Mouse (Mus musculus): ENCODE data around the gene Gm20388. TPM values are rescaled to one million over a fixed set of nuclear protein-coding genes. Genes with fewer than 3 reads are reported as not detected.

The Gm20388 gene
- total RNA-seq, 2 experiments from 2014 or later = 2.2 to 7.6 TPM

DNA sequence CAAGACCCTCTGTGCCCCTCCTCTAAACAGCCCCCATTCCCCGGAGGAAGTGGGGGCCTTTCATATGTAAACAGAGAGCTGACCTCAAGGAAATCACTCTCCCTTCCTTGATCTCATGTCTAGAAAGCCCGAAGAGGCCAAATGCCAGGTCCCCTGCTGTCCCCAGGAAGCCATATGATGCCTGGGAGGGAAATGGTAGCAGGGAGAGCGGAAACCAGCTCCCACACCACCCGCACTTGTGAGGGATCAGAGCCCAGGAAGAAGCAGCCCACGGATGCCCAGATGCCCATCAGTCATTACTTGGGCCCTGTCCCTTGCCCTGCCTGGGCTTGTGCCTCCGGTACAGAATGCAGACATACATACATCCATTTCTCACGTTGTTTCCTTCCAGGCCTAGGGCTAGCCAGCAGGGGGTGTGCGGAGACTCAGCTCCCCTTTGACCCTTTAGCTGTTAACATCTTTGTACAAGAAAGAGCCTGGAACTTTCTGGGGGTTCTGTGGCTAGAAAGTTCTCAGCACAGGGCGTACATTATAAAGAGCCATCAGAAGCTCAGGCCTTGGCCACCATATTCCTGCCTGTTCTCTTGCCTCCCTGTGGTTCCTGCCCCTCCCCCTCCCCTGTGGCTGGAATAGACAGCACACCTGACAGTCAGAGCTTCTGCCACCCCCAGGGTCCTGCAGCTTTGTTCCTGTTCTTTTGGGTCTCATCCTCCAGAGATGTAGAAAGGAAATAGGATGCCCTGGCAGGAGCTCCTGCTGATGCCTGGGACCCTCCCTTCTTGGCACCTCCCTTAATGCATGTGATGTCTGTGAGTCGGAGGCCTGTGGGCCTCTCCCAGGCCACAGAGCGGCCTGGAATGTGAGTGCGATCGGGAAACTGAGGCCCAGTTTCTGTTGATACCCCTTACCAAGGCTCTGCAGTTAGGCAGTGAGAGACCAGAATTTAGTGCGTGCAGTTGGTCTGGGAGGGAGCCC, 497.9 kb downstream of the Gm20388 start:
- TF ChIP-seq CTCF (conservative IDR thresholded peaks at IDR 0.05) = peak; percentile 34
- no peak for DNase-seq (ENCODE audit: low spot score in 2 of 2)
- Histone ChIP-seq H3K27ac (peak overlapping the region; percentile 72), H3K4me3 (no peak overlapping the region)

DNA sequence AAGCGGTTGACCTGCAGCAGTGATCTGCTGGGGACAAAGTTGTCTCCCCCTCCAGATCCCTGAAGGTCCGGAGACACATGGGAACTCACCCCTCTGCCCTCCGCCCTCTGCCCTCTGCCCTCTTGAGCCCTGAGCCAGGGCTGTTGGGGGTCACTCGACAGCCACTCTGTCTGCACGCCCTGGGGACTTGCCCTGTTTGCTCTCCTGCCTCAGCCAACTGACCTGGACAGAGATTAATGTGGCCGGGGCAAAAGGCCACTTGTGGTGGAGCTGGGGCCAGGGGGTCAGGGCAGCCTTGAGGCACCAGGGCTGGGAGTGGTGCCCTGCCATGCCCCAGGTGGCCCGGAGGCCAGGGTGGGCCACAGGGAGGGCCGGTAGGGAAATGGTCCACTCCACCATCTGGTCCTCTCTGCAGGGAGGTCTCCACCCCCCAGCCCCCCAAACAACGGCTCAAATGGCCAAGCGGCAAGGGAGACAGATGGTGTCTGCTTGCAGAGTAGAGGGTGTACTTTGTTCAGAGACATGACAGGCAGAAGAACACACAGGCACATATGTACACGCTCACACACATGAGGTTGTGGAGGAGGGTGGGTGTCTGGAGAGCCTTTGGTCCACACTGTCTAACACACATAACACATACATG, 498.9 kb downstream of the Gm20388 start:
- Histone ChIP-seq H3K4me3 (no peak overlapping the region), H3K27ac (peak overlapping the region; percentile 72)
- TF ChIP-seq CTCF (conservative IDR thresholded peaks at IDR 0.05) = no peak
- DNase-seq (ENCODE audit: low spot score in 2 of 2) = no peak

- Histone ChIP-seq H3K27ac (peak overlapping the region; percentile 72), H3K4me3 (no peak overlapping the region)
- TF ChIP-seq CTCF (conservative IDR thresholded peaks at IDR 0.05) = no peak
- DNase-seq (ENCODE audit: low spot score in 2 of 2) = no peak
Measured at GRCm38 (mm10) chr8:120411059-120411458, 500.4 kb downstream of the Gm20388 start.

DNA sequence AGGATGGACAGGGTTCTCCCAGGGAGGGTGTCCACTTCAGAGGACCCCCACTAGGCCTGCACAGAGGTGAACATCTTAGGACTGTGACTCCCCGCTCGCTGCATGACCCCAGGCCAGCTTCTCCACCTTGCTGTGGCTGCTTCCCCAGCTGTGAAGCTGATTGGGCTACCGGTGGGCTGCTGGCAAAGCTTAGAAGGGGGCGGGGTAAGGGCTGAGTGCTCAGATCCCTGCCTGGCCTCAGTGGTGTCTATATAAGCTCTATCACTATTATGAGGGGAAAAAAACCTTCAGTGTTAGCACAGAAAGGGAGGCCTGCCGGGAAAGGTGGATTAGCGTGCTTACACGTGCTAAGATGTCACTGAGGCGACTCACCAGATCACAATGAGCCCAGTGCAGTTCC, 501.2 kb downstream of the Gm20388 start:
- Histone ChIP-seq H3K27ac (peak overlapping the region; percentile 43; the same call in 1 of the 2 replicates), H3K4me3 (no peak overlapping the region)
- TF ChIP-seq CTCF (conservative IDR thresholded peaks at IDR 0.05) = no peak
- DNase-seq (ENCODE audit: low spot score in 2 of 2) = no peak

DNA sequence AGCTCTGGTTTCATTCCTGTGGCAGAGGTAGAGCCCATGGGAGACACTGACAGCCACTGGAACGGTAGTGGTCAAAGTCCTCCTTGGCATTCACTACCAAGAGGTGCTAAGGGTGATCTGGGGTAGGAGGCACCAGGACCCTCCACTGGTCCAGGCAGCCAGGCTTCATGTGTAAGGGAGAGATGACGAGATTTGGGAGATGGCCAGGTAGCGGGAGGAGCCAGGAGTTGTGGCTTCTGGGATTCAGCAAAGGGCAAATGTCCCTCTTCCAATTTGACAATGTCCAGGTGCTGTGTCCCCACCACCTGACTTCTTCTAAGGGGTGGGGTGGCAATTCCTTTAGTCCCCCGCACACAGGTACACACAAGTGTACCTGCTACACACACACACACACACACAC, 501.7 kb downstream of the Gm20388 start:
- H3K4me3 ChIP-seq = no peak overlapping the region
- DNase-seq (ENCODE audit: low spot score in 2 of 2) = no peak
- peak overlapping the region; percentile 43; the same call in 1 of the 2 replicates for H3K27ac ChIP-seq
- TF ChIP-seq CTCF (conservative IDR thresholded peaks at IDR 0.05) = no peak

GRCm38 (mm10) chr8:120412911-120413625, 502.4 kb downstream of the Gm20388 start:
- peak; percentile 55 to 58 for DNase-seq (ENCODE audit: low spot score in 2 of 2)
- H3K27ac ChIP-seq = peak overlapping the region; percentile 81

GRCm38 (mm10) chr8:120413626-120413988, 503.0 kb downstream of the Gm20388 start:
- DNase-seq (ENCODE audit: low spot score in 2 of 2) = no peak
- Histone ChIP-seq H3K27ac (peak overlapping the region; percentile 81), H3K4me3 (no peak overlapping the region)
- no peak for TF ChIP-seq CTCF (conservative IDR thresholded peaks at IDR 0.05)

More at GRCm38 (mm10) chr8:120412911-120413625, 502.4 kb downstream of the Gm20388 start:
- no peak overlapping the region for H3K4me3 ChIP-seq
- no peak for TF ChIP-seq CTCF (conservative IDR thresholded peaks at IDR 0.05)

DNA sequence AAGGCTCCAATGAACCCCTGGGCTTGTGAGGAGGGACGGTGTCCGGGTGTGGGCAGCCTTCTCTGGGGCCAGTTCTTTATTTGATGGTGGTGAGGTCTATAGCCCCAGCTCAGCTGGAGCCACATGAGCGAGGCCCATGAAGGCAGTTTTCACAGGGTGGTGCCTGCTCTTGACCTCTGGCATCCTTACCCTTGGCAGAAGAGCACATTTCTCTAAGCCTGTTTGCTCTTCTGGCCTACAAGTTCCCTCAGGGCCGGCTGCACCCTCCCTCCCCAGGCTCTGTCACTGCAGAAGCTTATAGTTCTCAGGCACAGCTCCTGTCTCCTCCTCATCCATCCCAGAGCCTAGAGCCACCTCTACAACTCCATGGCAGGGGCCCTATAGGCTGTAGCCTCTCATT, 503.6 kb downstream of the Gm20388 start:
- no peak overlapping the region for H3K4me3 ChIP-seq
- H3K27ac ChIP-seq = peak overlapping the region; percentile 81; the same call in 1 of the 2 replicates
- TF ChIP-seq CTCF (conservative IDR thresholded peaks at IDR 0.05) = no peak
- no peak for DNase-seq (ENCODE audit: low spot score in 2 of 2)

DNA sequence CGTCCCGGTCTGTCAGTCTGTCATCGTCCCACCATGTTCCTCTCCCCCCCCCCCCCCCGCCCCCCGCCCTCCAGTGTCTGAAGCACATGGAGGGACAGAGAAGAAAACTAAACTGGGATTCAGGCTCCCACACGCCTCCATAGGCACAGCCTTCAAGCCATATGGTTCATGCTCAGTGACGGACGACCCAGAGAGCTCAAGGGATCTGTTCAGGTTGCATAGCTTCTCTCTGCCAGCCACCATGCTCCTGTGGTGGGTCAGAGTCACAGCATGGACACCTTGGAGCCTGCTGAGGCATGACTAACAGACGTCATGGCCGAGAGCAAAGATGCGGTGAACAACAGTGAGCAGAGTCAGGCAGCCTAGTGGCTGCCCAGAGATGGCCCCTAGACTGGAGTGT, 504.8 kb downstream of the Gm20388 start:
- TF ChIP-seq CTCF (conservative IDR thresholded peaks at IDR 0.05) = no peak
- Histone ChIP-seq H3K27ac (peak overlapping the region; percentile 32; the same call in 1 of the 2 replicates), H3K4me3 (no peak overlapping the region)
- no peak for DNase-seq (ENCODE audit: low spot score in 2 of 2)

DNA sequence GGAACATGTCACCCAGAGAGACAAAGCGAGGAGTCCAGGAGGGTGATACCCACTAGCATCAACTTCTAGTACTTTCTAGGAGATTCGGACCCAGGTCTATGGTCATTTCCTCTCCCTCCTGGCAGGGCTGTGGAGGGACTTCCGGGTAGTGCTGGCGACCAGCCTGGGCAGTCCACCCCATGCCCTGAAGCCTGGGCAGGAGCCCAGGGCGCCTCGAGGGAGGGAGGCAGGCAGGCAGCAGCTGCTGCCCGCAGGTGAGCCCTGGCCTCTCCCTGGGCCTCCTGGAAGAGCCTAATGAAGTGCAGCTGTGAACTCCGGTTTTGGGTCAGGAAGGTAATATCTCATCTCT, 505.5 kb downstream of the Gm20388 start:
- TF ChIP-seq CTCF (conservative IDR thresholded peaks at IDR 0.05) = no peak
- H3K27ac ChIP-seq = peak overlapping the region; percentile 87

GRCm38 (mm10) chr8:120416522-120417394, 506.1 kb downstream of the Gm20388 start:
- TF ChIP-seq CTCF (conservative IDR thresholded peaks at IDR 0.05) = peak; percentile 64
- Histone ChIP-seq H3K4me3 (peak overlapping the region; percentile 19; the same call in 1 of the 2 replicates), H3K27ac (peak overlapping the region; percentile 87)
- DNase-seq (ENCODE audit: low spot score in 2 of 2) = peak; percentile 53 to 66

More for the DNA sequence above, 505.5 kb downstream of the Gm20388 start:
- peak overlapping the region; percentile 19; the same call in 1 of the 2 replicates for H3K4me3 ChIP-seq
- no peak for DNase-seq (ENCODE audit: low spot score in 2 of 2)

GRCm38 (mm10) chr8:120418188-120418587, 507.5 kb downstream of the Gm20388 start:
- no peak overlapping the region for H3K27ac ChIP-seq
- H3K4me3 ChIP-seq = no peak overlapping the region
- TF ChIP-seq CTCF (conservative IDR thresholded peaks at IDR 0.05) = no peak
- no peak for DNase-seq (ENCODE audit: low spot score in 2 of 2)
